Mouse (Mus musculus): ENCODE measurements around the gene Il2ra.

Gene Il2ra

DNA sequence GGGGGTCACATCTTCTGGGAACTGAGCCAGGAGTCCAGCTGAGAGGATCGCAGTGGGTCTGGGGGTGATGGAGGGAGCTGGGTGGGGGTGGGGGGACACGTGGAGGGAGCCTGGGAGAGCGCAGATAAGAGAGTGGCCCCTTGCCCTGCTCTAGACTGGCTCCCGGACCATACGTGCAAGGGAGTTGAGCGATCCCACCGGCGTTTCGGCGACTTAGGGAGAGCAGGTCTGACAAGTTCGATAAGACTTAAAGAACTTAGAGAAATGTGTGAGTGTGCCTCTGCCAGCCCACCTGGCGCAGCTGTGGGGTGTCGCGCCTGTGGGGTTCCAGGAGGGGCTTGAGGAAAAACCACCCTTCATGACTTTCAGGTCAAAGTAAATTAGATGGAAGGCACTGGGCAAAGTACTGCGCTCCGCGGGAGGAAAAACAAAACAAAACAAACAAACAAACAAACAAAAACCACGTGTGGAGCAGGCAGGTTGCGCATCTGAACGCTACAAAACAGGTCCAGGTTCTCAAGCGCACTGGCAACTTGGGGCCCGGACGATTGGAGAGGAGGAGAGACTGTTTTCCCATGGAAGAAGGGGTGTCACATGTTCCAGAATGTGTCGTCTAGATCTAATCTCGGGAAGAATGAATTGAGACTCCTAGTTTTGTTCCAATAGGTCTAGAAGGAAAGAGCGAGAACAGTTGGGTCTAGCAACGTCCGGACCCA is 63.6 kb downstream of the Il2ra start:
- DNase-seq: peak; percentile 34

DNA sequence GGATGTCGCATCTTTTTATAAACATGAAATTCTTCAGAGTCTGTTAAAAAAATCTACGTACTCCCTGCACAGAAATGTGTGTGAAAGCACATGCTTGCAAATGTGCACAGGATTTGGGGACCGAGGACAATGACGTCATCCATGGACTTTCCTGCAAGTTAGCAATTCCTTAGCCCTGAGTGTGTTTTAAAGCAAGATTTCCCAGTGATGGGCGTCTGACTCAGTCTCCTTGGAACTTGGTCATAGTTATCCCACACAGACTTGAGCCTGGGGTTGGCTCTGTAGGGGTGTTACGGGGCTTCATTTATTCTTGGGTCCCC is 64.1 kb downstream of the Il2ra start:
- DNase-seq: no peak

DNA sequence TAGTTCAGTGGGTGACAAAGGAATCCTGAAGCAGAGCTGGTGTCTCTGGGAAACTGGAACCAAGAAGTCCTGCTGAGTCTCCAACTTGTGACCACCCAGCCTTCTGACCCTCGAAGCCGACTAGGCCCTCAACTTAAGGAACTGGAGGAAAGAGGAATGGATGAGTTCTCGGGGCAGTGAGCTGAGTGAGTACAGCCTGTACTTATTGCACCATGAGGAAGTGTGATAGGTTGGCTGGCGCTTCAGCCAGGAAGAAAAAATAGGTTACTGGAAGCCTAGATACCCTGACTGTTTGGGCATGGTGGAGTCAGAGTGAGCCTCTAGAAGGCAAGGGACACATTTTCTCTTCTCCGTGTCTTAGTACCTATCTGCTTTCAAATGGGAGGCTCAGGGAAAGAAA is 65.9 kb downstream of the Il2ra start:
- DNase-seq: no peak

DNA sequence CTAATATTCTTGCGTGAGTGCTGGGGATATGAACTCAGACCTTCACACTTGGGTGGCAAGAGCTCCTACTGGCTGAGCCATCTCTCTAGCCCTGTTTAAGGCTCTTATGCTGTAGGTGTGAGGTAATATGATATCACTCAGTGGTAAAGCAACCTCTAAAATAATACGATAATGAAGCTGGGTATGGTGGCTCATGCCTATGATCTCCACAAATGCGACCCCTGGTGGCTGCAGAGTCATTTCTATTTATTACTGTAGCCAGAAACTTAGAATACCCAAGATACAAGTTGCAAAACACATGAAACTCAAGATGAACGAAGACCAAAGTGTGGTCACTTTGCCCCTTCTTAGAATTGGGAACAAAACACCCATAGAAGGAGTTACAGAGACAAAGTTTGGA is 67.5 kb downstream of the Il2ra start:
- DNase-seq: peak; percentile 58

DNA sequence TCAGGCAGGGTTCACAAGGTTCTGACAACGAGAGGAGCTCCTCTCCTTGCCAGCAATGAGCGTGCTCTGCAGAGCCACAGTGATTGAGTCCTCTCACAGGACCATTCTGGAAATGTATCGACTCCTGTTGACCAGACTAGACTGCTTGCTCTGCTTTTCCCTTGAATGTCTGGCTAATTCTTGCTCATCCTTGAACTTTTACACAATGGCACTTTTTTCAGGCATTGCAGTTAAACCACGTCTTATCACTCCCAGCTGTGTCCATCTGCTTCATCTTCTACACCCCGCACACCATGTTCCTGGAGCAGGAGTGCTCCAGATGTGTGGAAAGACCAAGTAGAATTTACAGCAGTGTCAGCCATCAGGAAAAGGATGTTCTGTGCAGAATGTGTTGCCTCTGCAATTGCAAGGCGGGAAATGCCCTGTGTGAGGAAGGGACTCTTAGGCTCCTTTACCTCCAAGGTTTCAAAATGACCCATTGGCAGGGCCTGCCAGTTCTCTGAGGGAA is 69.9 kb downstream of the Il2ra start:
- DNase-seq: no peak

DNA sequence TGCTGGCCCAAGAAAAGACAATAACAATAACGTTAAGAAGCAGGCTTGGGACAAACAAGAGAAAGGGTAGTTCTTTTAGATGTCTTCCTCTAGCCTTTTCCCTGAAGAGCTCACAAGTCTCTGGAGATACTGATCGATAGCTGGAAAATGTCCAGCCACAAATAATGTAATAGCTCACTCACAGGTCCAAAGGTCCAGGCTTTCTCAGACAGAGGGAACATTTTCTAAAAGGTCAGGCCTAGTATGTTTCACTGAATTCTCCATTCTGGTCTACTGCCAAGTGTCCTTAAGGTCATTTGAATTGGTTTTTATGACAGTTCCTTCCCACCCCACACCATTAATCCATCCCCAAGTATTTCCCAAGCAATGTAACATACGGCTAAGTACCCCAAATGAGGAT is 70.4 kb downstream of the Il2ra start:
- DNase-seq: no peak

DNA sequence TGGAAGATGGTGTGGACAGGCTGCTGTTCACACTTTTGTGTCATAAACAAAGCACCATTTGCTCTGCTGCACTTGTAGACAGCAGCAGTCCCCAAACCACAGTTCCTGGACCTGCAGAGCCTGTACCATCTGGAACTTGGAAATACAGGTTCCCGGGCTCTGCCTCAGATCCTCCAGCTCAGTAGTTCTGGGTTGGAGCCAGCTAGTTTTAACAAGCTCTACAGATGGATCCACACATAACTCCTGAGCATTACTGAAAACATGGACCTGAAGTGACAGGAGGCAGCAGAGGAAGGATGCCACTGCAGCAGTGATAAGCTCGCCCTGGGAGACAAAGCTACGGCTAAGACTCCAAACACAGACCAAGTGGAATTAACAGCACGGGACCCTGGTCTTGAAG is 71.9 kb downstream of the Il2ra start:
- DNase-seq: no peak

DNA sequence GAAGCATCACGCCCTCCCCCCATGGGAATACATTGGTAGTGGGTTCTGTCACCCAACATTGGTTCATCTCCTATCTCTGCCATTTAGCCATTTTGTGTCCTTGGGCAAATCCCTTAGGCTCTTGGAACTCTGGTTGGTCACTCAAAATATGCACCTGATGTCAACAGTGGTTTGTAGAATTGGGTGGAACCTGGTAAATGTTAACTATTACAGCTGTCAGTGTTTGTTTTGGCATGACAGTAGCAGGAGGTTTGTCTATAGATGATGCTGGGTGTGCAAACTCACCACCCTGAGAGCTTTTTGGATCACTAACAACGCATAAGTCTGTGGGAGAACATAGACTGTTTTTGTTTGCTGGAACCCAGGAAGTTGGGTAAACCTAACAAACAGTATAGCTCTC is 76.0 kb downstream of the Il2ra start:
- DNase-seq: no peak

DNA sequence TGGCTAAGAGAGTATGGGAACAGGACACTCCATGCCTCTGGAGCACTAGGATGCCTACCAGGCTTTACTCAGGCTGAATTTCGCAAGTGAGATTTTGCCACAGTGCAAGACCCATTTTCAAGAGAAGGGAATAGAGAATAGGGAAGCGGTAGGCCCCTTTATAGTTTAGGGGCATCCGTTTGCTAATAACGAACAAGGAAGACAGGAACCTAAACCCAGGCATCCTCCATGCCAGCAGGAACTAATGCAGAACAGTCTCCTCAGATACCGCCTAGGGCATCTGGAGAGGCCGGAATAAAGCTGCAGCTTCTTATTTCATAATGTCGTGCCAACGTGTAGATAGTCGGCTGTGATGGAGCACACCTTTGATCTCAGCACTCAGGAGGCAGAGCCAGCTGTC is 80.0 kb downstream of the Il2ra start:
- no peak for DNase-seq

DNA sequence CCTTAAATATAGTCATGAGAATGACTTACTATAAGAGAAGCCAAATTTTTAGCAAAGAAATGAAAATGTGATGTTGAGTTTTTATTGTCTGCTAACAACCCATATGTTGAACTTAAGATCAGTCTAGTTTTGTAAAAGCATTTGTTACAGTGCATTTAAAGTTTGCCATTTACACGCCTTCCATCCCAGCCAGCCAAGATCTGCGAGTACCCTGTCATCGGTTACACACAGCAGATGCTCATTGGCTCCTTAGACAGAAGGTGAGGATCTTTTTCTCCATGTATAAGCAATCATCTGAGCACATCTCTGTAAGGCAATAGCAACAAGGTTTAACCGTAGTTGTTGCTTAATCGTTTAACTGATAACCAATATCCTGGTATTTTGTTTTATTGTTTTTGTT is 85.0 kb downstream of the Il2ra start:
- DNase-seq: no peak

DNA sequence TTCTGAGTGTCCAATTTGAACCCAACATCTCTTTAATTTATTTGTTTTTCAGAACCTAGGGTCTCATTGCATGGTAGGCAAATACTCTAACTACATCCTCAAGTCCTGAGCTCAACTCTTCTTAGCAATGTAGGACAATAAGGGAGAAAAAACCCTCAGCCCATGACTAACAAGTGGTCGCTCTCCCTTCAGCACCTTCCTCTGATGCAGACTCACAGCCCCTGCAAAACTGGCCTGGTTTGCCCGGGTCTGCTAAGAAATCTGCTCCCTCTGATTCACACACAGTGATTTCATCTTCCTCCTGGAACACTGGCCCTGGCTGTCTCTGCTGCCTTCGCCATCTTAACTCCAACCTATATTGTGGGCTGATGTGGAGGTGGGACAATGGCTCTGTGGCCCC is 86.5 kb downstream of the Il2ra start:
- DNase-seq: no peak

DNA sequence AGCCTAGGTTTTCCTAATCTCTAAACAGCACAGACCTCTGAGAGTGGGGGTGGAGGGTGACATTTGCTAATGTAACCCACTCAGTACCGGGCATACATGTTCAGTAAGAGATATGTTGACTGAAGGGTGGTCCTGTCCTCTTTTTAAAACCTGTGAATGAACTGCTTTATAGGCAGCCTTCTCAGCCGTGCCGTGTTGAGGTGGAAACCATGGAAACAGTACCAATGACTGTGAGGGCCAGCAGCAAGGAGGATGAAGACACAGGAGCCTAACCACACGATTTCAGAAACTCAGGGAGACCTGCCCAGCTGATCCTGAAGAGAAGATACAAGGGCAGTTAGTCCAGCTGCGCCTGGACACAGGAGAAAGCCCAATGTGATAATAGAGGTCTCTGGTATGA is 90.4 kb downstream of the Il2ra start:
- DNase-seq: no peak

DNA sequence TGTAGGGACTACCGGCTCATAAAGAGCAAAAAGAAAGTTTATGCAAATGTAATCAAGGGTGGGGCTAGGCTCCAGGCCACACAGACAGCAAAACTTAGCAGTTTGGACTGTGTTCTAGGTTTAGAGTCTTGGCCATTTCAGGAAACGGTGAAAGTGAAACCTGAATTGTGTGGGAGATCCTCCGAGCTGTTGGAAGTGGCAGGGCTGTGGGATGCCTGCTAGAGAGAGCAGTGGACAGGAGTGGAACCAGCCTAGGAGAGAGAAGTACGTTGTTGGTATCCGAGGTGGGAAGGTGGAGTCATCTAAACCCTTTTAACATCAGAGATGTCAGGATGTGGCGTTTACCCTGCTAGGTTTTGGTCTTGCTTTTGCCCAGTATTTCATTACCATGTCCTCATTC is 93.2 kb downstream of the Il2ra start:
- no peak for DNase-seq

DNA sequence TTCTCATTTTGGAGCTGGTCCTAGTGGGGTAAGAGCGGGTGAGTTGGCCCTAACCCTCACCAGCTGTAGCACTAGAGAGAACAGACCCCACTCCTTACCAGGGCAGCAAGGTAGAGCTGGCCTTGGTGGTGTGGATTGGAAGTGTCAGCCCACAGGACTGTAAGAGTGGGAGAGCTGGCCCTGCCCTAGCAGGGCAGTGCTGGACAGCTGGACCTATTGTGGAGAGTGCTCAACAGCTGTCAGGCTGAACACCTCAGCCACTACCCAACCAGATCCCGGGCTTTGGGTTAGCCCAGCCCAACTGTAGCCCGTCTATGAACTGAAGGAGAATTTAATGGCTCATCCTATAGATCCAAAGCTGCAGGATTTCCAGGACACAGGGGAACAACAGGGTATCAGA is 96.2 kb downstream of the Il2ra start:
- DNase-seq: no peak

DNA sequence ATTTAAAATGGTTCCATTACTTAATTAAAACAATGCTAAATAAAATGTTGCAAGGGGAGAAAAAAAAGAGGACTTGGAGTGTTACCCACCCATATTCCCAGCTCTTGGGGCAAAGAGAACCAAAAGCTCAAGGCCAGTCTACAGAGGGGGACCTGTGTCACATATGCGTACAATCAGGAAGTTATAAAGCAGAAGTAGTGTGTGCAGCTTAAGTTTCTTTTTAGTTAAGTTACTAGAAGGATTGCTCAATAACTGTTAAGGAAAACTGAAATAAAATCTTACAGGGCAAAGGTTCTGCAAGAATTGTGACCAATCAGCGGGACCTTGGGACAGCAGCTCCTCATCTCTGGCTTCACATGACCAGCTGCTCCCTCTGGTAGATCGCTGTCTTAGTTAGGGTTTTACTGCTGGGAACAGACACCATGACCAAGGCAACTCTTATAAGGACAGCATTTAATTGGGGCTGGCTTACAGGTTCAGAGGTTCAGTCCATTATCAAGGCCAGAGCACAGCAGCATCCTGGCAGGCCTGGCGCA is 97.0 kb downstream of the Il2ra start:
- no peak for DNase-seq
